Mouse (Mus musculus): ENCODE data around the gene Sh2b3. TPM values are rescaled to one million over a fixed set of nuclear protein-coding genes. Genes with fewer than 3 reads are reported as not detected.

Sh2b3 gene
- polyA plus RNA-seq, 1 experiment from 2014 or later: 16.8 TPM

Small RNA genes within 50 kb of the gene (microRNA-seq; reads per million reads assigned to microRNA genes)
- 0.61 reads per million for gene Mir7031 (ENCODE audit: borderline number of aligned reads)

Other genes starting within 250 kb of the Sh2b3 start
- 24.6 and 39.3 TPM in 2 replicates for gene Aldh2, start 243.8 kb downstream of the Sh2b3 start, polyA plus RNA-seq (2014; fragmentation: Nextera tagmentation; extraction: Ambion mirVana)
- 5.4 and 5.7 TPM in 2 replicates for gene Acad12, start 218.7 kb downstream of the Sh2b3 start, polyA plus RNA-seq (2014; fragmentation: Nextera tagmentation; extraction: Ambion mirVana)
- gene Acad10, start 177.1 kb downstream of the Sh2b3 start, polyA plus RNA-seq (2014; fragmentation: Nextera tagmentation; extraction: Ambion mirVana): 1.1 and 1.5 TPM in 2 replicates
- 23.9 and 30.7 TPM in 2 replicates for gene Brap, start 177.1 kb downstream of the Sh2b3 start, polyA plus RNA-seq (2014; fragmentation: Nextera tagmentation; extraction: Ambion mirVana)
- 76.9 and 80.6 TPM in 2 replicates for gene Atxn2, start 126.3 kb downstream of the Sh2b3 start, polyA plus RNA-seq (2014; fragmentation: Nextera tagmentation; extraction: Ambion mirVana)
- 10.6 and 11.8 TPM in 2 replicates for gene Pheta1, start 11.3 kb upstream of the Sh2b3 start, polyA plus RNA-seq (2014; fragmentation: Nextera tagmentation; extraction: Ambion mirVana)
- gene Cux2, start 212.5 kb upstream of the Sh2b3 start, polyA plus RNA-seq (2014; fragmentation: Nextera tagmentation; extraction: Ambion mirVana): 4.7 and 7.1 TPM in 2 replicates

Measured in heart, embryonic 11.5 days (tissue).